ENCODE assay signal across 17 mouse cellular contexts in genomic region chr11:103858760-103859159, GRCm38 (mm10).
"Had no signal": no experiment of that assay in that cellular context is flagged by ENCODE, and none has a peak within 500 bp of the region (broad histone marks: within the 10 kb centered on the region; RNA-seq: fewer than 3 reads in every experiment).

No protein-coding gene starts in this region.

- DNase-seq: lung, adult 18-20 months; lung, embryonic 14.5 days; lung, postnatal 10 days; lung, postnatal 4 days; midbrain, embryonic 14.5 days; retina, postnatal 1 day; right cerebral cortex, adult 18-20 months; thymus, adult 2 months; thymus, postnatal 25 days; thymus, postnatal 4 days had no signal

- H3K27ac ChIP-seq: neural tube, embryonic 13.5 days; neural tube, embryonic 15.5 days; stomach, embryonic 15.5 days; stomach, postnatal 0 days had no signal

- H3K27me3 ChIP-seq: midbrain, embryonic 12.5 days; neural tube, embryonic 13.5 days; neural tube, embryonic 15.5 days; stomach, embryonic 15.5 days had no signal

- H3K4me3 ChIP-seq: midbrain, embryonic 10.5 days; midbrain, embryonic 12.5 days; myocyte; neural tube, embryonic 13.5 days; neural tube, embryonic 15.5 days; stomach, embryonic 15.5 days had no signal

- H3K4me1 ChIP-seq: stomach, embryonic 15.5 days had no signal
